Mouse (Mus musculus) E14TG2a.4 (cell line): Measurements from ENCODE around the gene Spcs2.

Experiments
- H3K27me3 ChIP-seq: 2 replicates; pipeline ENCODE4 v1.6.1; 2014; ENCODE audit warnings: low read length, control low read depth; ENCODE audit not compliant: insufficient read depth
- H3K36me3 ChIP-seq: 2 replicates; pipeline ENCODE4 v1.6.1; 2014; ENCODE audit warnings: low read length, control low read depth; ENCODE audit not compliant: insufficient read depth
- H3K4me1 ChIP-seq: replicated peaks from 2 replicates; pipeline ENCODE4 v1.6.1; 2014; ENCODE audit warnings: low read depth, low read length, control low read depth
- H3K4me3 ChIP-seq: replicated peaks from 2 replicates; pipeline ENCODE4 v1.5.1; 2014; ENCODE audit warnings: mild to moderate bottlenecking, low read length
- H3K9me3 ChIP-seq: 2 replicates; pipeline ENCODE4 v1.6.1; 2014; ENCODE audit warnings: low read length, control low read depth
- CTCF ChIP-seq: conservative IDR thresholded peaks from 2 replicates; pipeline ENCODE4 v1.5.1; 2014; ENCODE audit warnings: low read length
- NANOG ChIP-seq: IDR thresholded peaks from 2 replicates; pipeline ENCODE4 v1.6.1; 2014; ENCODE audit warnings: borderline replicate concordance, low read length, mixed read lengths
- POU5F1 ChIP-seq: IDR thresholded peaks from 2 replicates; pipeline ENCODE4 v1.6.1; 2014; ENCODE audit warnings: low read length, borderline replicate concordance

Gene Spcs2

GRCm38 (mm10) chr7:99858175-99858812 is 5.0 kb downstream of the Spcs2 start:
- Histone ChIP-seq H3K9me3 (no peaks in the 10 kb centered on the region), H3K36me3 (peaks cover 35% of the 10 kb centered on the region), H3K4me1 (peaks cover 39% of the 10 kb centered on the region), H3K27me3 (peaks cover 16% of the 10 kb centered on the region), H3K4me3 (peak overlapping the region; percentile 96)
- TF ChIP-seq CTCF (no peak), NANOG (no peak), POU5F1 (no peak)

DNA sequence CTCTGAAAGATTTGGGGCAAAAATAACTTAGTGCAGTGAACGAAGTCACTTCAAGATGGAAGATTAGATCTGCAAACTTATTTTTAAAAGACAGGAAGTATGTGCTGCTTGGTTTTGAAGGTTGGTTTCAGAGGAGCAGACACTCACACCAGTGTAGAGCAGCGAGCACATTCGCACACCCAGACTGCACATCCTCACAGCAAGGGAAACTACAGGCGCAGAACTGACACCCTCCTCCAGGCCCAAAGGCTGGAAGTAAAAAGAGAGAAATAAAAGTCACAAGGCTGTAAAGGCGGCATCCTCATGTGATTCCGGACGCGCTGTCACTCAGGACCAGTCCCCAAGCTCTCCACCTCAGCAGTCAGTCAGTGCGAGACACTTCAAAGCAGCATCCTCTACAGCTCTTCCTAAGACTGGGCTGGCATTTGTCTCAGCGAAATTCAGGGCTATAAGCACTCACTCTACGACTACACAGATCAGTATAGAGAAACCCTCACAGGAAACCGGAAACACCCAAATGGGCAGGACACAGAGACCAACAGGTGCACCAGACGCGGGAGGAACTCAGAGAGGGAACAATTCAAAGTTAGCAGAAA is 6.9 kb downstream of the Spcs2 start:
- Histone ChIP-seq H3K27me3 (peaks cover 13% of the 10 kb centered on the region), H3K4me3 (no peak overlapping the region), H3K36me3 (peaks cover 54% of the 10 kb centered on the region), H3K9me3 (no peaks in the 10 kb centered on the region), H3K4me1 (peaks cover 57% of the 10 kb centered on the region)
- TF ChIP-seq NANOG (no peak), POU5F1 (no peak), CTCF (no peak)

GRCm38 (mm10) chr7:99854311-99854710 is 9.0 kb downstream of the Spcs2 start:
- TF ChIP-seq NANOG (no peak), CTCF (no peak), POU5F1 (no peak)
- H3K4me1 ChIP-seq = peaks cover 56% of the 10 kb centered on the region

DNA sequence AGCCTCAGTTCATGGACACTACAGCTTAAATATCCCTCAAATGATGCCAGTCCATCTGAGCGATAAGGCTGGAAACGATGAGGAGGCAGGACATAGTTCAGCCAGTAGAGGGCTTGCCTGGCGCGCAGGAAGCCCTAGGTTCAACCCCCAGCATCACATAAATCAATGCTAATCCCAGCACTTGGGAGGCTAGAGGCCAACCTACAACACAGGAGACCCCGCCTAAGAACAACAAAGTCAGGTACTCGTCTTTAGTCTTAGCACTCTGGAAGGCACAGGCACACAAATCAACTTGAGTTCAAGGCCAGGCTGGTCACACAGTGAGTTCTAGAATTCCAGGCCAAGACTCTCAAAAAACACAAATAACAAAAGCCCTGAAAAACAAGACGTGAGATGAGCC is 9.9 kb downstream of the Spcs2 start:
- no peaks in the 10 kb centered on the region for H3K9me3 ChIP-seq
- H3K4me1 ChIP-seq = peaks cover 53% of the 10 kb centered on the region
- TF ChIP-seq CTCF (no peak; the same call in 1 of the 2 replicates), NANOG (no peak), POU5F1 (no peak)
- peaks cover 76% of the 10 kb centered on the region for H3K36me3 ChIP-seq
- H3K4me3 ChIP-seq = no peak overlapping the region
- no peaks in the 10 kb centered on the region for H3K27me3 ChIP-seq

More at GRCm38 (mm10) chr7:99854311-99854710, 9.0 kb downstream of the Spcs2 start:
- H3K9me3 ChIP-seq = no peaks in the 10 kb centered on the region
- no peak overlapping the region for H3K4me3 ChIP-seq
- H3K27me3 ChIP-seq = no peaks in the 10 kb centered on the region
- H3K36me3 ChIP-seq = peaks cover 67% of the 10 kb centered on the region

GRCm38 (mm10) chr7:99851618-99852017 is 11.6 kb downstream of the Spcs2 start:
- Histone ChIP-seq H3K27me3 (no peaks in the 10 kb centered on the region), H3K36me3 (peaks cover 89% of the 10 kb centered on the region), H3K4me1 (peaks cover 41% of the 10 kb centered on the region), H3K9me3 (no peaks in the 10 kb centered on the region), H3K4me3 (no peak overlapping the region)
- TF ChIP-seq POU5F1 (no peak), NANOG (no peak), CTCF (no peak)

DNA sequence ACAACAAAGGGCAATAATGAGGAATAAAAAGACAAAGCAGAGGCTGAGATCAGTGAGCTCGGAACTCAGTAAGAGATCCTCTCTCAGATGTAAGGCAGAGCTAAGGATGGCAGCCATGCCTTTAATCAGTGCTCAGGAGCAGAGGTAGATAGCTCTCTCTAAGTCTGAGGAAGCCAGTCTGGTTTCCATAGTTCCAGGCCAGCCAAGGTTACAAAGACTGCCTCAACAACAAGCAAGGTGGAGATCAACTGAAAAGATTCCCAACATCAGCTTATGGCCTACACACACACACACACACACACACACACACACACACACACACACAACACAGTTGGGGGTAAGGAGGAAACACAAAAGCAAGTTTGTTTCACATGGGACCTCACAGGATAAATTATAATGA is 12.1 kb downstream of the Spcs2 start:
- peaks cover 36% of the 10 kb centered on the region for H3K4me1 ChIP-seq
- H3K4me3 ChIP-seq = no peak overlapping the region
- TF ChIP-seq CTCF (no peak), NANOG (no peak)
- peaks cover 89% of the 10 kb centered on the region for H3K36me3 ChIP-seq
- H3K9me3 ChIP-seq = no peaks in the 10 kb centered on the region
- H3K27me3 ChIP-seq = no peaks in the 10 kb centered on the region

DNA sequence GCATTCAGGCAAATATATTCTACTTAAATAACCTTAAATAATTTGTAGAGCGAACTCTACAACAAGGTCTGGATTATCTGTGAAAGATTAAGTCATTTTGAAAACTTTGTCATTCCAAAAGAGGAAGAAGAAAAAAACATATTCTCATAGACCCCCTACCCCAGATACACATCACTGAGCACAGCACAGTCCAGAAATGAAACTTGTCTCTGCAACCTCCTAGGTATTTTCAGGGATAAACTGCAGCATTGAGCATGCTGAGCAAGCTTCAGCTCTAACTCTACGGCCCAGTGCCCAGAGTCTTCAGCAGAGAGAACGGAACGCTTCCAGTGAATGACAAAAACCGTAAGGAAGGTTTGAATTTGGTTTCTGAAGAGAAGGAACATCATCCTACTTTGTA is 12.7 kb downstream of the Spcs2 start:
- H3K4me1 ChIP-seq = peaks cover 30% of the 10 kb centered on the region
- no peaks in the 10 kb centered on the region for H3K27me3 ChIP-seq
- no peaks in the 10 kb centered on the region for H3K9me3 ChIP-seq
- TF ChIP-seq POU5F1 = no peak
- TF ChIP-seq CTCF = no peak
- no peak for TF ChIP-seq NANOG
- H3K4me3 ChIP-seq = no peak overlapping the region
- H3K36me3 ChIP-seq = peaks cover 89% of the 10 kb centered on the region

DNA sequence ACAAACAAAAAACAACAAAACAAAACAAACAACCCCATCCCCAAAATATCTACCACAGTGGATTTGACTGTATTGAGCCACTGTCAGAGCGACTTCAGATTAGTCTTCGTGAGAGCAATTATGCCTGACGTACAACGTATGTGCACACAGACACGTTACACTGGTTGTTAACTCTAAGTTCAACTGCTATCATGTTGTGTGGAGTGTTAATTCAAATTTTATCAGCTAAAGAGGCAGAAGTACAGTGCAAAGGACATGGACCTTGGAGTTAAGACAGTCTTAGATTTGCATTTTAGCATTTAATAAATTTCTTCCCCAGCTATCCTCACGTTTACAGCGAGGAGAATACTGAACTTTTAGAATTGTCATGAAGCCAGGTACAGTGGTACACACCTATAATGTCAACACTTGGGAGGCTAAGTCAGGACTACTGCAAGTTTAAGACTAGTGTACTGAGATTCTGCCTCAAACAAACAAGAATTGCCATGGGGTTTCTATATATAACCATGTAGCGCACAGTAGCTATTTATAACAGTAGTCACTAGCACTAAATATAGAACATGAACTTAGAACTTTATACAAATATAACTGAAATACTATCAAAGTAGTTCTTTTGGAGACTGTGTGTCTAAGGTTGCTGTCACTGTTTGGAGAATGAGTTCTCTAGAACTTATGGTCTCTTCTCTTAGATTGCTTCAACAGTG is 17.6 kb downstream of the Spcs2 start:
- no peak overlapping the region for H3K4me3 ChIP-seq
- peaks cover 89% of the 10 kb centered on the region for H3K36me3 ChIP-seq
- no peaks in the 10 kb centered on the region for H3K4me1 ChIP-seq
- TF ChIP-seq CTCF = no peak
- TF ChIP-seq NANOG = no peak
- TF ChIP-seq POU5F1 = no peak
- no peaks in the 10 kb centered on the region for H3K27me3 ChIP-seq
- no peaks in the 10 kb centered on the region for H3K9me3 ChIP-seq
